ENCODE assay signal across 20 mouse cellular contexts in genomic region chr2:147009084-147009483, GRCm38 (mm10).
"Had no signal": no experiment of that assay in that cellular context is flagged by ENCODE, and none has a peak within 500 bp of the region (broad histone marks: within the 10 kb centered on the region; RNA-seq: fewer than 3 reads in every experiment).

No protein-coding gene starts in this region.

- H3K27me3 ChIP-seq: liver, embryonic 13.5 days; liver, embryonic 15.5 days; lung, embryonic 15.5 days; megakaryocyte, embryonic 14.5 days; midbrain, embryonic 13.5 days; midbrain, embryonic 15.5 days; neural tube, embryonic 13.5 days; neural tube, embryonic 15.5 days had no signal

- H3K4me3 ChIP-seq: liver, embryonic 13.5 days; liver, embryonic 15.5 days; lung, embryonic 15.5 days; megakaryocyte, embryonic 14.5 days; midbrain, embryonic 13.5 days; midbrain, embryonic 15.5 days; neural tube, embryonic 13.5 days; neural tube, embryonic 15.5 days had no signal

- H3K36me3 ChIP-seq: liver, embryonic 13.5 days; liver, embryonic 15.5 days; lung, embryonic 15.5 days; midbrain, embryonic 13.5 days; midbrain, embryonic 15.5 days; neural tube, embryonic 13.5 days; neural tube, embryonic 15.5 days had no signal

- H3K27ac ChIP-seq: liver, embryonic 13.5 days; liver, embryonic 15.5 days; lung, embryonic 15.5 days; macrophage; midbrain, embryonic 13.5 days; midbrain, embryonic 15.5 days; neural tube, embryonic 13.5 days; neural tube, embryonic 15.5 days had no signal

- H3K9ac ChIP-seq: liver, embryonic 13.5 days; liver, embryonic 15.5 days; liver, postnatal 0 days; lung, embryonic 15.5 days; midbrain, embryonic 13.5 days; midbrain, embryonic 15.5 days; neural tube, embryonic 13.5 days; neural tube, embryonic 15.5 days had no signal

- H3K9me3 ChIP-seq: liver, embryonic 13.5 days; liver, embryonic 15.5 days; lung, embryonic 15.5 days; megakaryocyte, embryonic 14.5 days; midbrain, embryonic 13.5 days; midbrain, embryonic 15.5 days; neural tube, embryonic 13.5 days; neural tube, embryonic 15.5 days had no signal

- DNase-seq: liver, embryonic 13.5 days; liver, postnatal 0 days; lung, adult 2 months; retina, postnatal 1 day; right cerebral cortex, adult 18-20 months; right cerebral cortex, postnatal 25 days; right cerebral cortex, postnatal 4 days; spleen, adult 18-20 months; thymus, adult 18-20 months; thymus, postnatal 14 days; thymus, postnatal 36 days had no signal

- H3K4me2 ChIP-seq: liver, embryonic 13.5 days; liver, embryonic 15.5 days; lung, embryonic 15.5 days; midbrain, embryonic 11.5 days; midbrain, embryonic 13.5 days; midbrain, embryonic 15.5 days; neural tube, embryonic 13.5 days; neural tube, embryonic 15.5 days had no signal

- ATAC-seq: liver, postnatal 0 days; midbrain, embryonic 13.5 days; midbrain, embryonic 15.5 days had no signal
